Mouse (Mus musculus) neural tube, embryonic 12.5 days (tissue): ENCODE results near the gene Elmo1. TPM values are rescaled to one million over a fixed set of nuclear protein-coding genes. Genes with fewer than 3 reads are reported as not detected.
A peak's percentile ranks its signal among the peaks of the same experiment; 100 is the strongest.

Source experiments
- ATAC-seq: fragments of 200-750 bp; cut with Nextera tagmentation; 2 replicates; pipeline ENCODE4 v1.8.0; 2017; ENCODE audit warnings: low read depth, mild to moderate bottlenecking, moderate TSS enrichment, moderate library complexity; ENCODE audit not compliant: low FRiP score
- H3K27ac ChIP-seq: fragments of 300-500 bp; sonication (generic); 2 replicates; pipeline ENCODE4 v1.5.1; 2016
- H3K27me3 ChIP-seq: fragments of 300-500 bp; sonication (generic); replicated peaks from 2 replicates; pipeline ENCODE4 v1.6.1; 2016; ENCODE audit warnings: mild to moderate bottlenecking
- H3K36me3 ChIP-seq: fragments of 300-500 bp; sonication (generic); 2 replicates; pipeline ENCODE4 v1.6.1; 2016; ENCODE audit warnings: mild to moderate bottlenecking
- H3K4me1 ChIP-seq: fragments of 300-500 bp; sonication (generic); 2 replicates; pipeline ENCODE4 v1.6.1; 2016
- H3K4me2 ChIP-seq: fragments of 300-500 bp; sonication (generic); replicated peaks from 2 replicates; pipeline ENCODE4 v1.6.1; 2016; ENCODE audit warnings: mild to moderate bottlenecking
- H3K4me3 ChIP-seq: fragments of 300-500 bp; sonication (generic); 2 replicates; pipeline ENCODE4 v1.5.1; 2016
- H3K9ac ChIP-seq: fragments of 300-500 bp; sonication (generic); 2 replicates; pipeline ENCODE4 v1.6.1; 2016; ENCODE audit warnings: mild to moderate bottlenecking
- H3K9me3 ChIP-seq: fragments of 300-500 bp; sonication (generic); 2 replicates; pipeline ENCODE4 v1.6.1; 2016; ENCODE audit warnings: mild to moderate bottlenecking
- WGBS: fragments of 180-500 bp; shearing (Covaris S2); methylation state at CpG from one replicate; pipeline ENCODE4 v1.1.7; 2016; 5-methylcytosine and 5-hydroxymethylcytosine counted together
- polyA plus RNA-seq: library from polyadenylated mRNA; unstranded; fragments of >200 nt; fragmentation: Nextera tagmentation; extraction: Ambion mirVana; gene quantifications from 2 replicates; pipeline ENCODE4 v1.2.1, GENCODE M21; 2016

The Elmo1 gene
- polyA plus RNA-seq, 1 experiment from 2014 or later: 39.5 TPM

DNA sequence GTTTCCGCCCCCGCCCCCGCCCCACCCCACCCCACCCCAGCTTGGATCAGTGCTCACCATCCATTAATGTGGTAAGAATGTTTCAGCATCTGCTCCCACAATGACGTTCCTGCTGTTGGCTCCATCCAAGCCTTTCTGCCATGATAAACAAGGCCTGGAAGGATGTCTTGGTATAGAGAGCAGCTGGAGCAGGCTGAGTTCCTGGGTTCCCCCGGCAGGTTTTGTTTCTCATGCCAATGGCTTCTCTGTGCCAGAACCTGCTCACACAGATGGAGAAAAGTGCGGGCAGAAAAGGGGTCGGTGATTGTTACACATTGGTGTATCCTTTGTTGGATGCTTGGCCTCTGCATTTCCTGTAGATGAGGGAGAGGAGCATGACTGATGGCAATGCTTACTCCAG lies 240.6 kb downstream of the Elmo1 start:
- no peaks in the 10 kb centered on the region for H3K4me1 ChIP-seq
- no peak overlapping the region for H3K9ac ChIP-seq
- H3K36me3 ChIP-seq: no peaks in the 10 kb centered on the region
- no peaks in the 10 kb centered on the region for H3K9me3 ChIP-seq
- H3K4me3 ChIP-seq: no peak overlapping the region
- no peak for ATAC-seq
- WGBS: 90% methylated on average over 7 of the region's 7 CpGs
- no peak overlapping the region for H3K4me2 ChIP-seq
- no peak overlapping the region for H3K27ac ChIP-seq
- no peaks in the 10 kb centered on the region for H3K27me3 ChIP-seq

DNA sequence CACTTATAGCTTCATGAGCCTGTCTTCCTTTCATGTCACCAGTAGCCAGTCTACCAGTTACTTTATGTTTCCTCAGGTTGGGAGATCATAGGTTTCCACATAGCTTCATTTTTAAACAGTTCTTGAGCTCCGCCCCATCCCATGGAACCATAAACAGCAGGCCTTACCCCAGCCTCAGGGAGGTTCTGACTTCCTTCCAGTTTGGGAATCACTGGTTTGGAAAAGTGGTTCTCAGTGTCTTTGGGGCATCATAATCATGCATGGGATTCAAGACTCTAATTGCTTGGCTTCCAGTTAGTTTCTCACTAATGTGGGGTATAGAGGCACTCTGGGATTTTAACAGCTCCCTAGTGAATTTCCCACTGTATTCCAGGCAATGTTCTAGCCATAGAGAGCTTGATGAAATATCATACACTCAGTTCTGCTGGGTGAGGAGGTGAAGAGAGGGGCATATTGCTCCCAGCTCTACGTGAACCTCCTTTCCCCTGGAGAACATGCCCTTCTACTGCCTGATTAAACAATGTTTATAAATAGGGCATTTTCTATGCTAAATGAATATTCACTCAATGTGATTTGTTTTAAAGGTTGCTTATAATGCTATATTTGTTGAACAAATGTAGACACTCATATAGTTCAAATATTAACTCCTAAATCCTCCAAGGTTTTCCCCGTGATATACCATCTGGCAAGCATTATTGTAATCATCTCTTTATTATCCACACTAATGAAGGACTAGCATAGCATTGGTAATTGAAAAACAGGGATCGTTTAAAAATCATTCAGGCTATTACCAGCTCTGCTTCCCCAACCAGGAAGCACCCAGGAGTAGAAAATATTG lies 244.9 kb downstream of the Elmo1 start:
- no peak overlapping the region for H3K27ac ChIP-seq
- H3K27me3 ChIP-seq: no peaks in the 10 kb centered on the region
- ATAC-seq: peak; percentile 75
- H3K9ac ChIP-seq: no peak overlapping the region
- no peak overlapping the region for H3K4me3 ChIP-seq
- H3K9me3 ChIP-seq: no peaks in the 10 kb centered on the region
- no peaks in the 10 kb centered on the region for H3K4me1 ChIP-seq
- H3K4me2 ChIP-seq: no peak overlapping the region
- H3K36me3 ChIP-seq: no peaks in the 10 kb centered on the region
- 65% methylated on average over 4 of the region's 4 CpGs for WGBS

DNA sequence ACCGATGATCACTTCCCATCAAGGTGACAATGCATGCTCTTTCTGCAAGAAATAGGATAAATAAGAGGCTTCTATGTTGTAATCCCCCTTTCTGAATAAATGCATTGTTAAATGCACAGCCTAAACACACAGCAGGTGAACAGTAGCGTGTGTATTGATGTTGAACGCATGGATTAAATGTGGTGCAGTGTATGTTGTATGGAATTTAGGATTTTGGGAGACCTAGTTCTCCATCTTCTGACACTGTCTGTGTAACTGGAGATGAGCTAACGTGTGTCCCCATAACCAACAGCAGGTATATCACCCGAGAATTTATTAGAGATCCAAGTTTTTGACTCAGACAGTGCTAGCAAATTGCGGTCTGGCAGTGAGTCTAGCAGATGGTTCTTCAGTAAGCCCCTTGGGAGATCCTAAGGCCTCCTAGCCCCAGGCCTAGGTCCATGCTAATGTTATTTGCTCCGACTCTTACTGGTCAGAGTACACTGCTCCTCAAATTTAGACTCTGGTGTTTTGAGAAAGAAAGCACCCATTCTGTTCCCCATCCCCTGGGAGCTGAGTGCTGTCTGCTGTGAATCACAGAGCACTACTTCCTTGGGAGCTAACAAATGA lies 245.6 kb downstream of the Elmo1 start:
- no peak overlapping the region for H3K4me2 ChIP-seq
- H3K27me3 ChIP-seq: no peaks in the 10 kb centered on the region
- ATAC-seq: peak; percentile 58
- no peaks in the 10 kb centered on the region for H3K36me3 ChIP-seq
- H3K27ac ChIP-seq: no peak overlapping the region
- no peaks in the 10 kb centered on the region for H3K4me1 ChIP-seq
- no peak overlapping the region for H3K4me3 ChIP-seq
- no peak overlapping the region for H3K9ac ChIP-seq
- no peaks in the 10 kb centered on the region for H3K9me3 ChIP-seq
- 73% methylated on average over 7 of the region's 7 CpGs for WGBS

DNA sequence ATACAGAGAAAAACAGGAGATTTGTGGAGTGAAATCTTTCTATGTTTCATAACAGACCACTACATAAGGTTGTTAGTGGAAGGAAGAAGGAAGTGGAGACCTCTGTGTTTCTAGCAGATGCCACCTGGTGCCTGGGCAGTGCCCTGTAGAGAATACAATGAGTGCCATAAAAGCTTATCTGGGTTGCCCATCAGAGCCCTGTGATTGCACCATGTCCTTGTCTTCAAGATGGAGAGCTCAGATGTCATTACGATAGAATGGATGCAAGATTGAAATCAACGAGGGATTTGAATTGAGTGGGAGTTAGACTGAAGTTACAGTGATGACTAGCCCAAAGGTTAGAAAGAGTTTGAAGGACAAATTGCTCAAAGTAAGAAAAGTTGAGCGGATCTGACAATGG lies 252.5 kb downstream of the Elmo1 start:
- H3K9me3 ChIP-seq: no peaks in the 10 kb centered on the region
- no peak for ATAC-seq
- H3K4me2 ChIP-seq: no peak overlapping the region
- H3K9ac ChIP-seq: no peak overlapping the region
- no peaks in the 10 kb centered on the region for H3K36me3 ChIP-seq
- no peak overlapping the region for H3K27ac ChIP-seq
- no peaks in the 10 kb centered on the region for H3K4me1 ChIP-seq
- 93% methylated on average over 3 of the region's 3 CpGs for WGBS
- H3K27me3 ChIP-seq: no peaks in the 10 kb centered on the region
- H3K4me3 ChIP-seq: no peak overlapping the region

DNA sequence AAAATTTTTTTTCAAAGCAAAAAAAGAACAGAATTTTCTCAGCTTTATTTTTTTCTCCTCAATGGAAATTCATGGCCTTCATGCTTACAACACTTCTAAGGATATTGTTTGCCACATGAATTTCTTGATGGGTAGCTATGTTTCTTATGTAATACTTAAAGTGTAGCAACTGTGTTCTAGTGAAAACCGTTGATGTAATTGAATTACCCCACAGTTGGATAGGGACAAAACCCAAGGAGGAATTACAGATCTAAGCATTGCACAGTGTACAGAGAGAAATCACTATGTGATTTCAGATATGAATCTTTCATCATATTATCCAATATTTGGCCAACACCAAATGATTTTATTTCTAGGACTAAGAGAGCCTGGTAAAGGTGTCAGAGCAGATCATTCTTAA lies 259.4 kb downstream of the Elmo1 start:
- no peak overlapping the region for H3K4me2 ChIP-seq
- H3K9ac ChIP-seq: no peak overlapping the region
- ATAC-seq: no peak
- no peaks in the 10 kb centered on the region for H3K27me3 ChIP-seq
- no peaks in the 10 kb centered on the region for H3K9me3 ChIP-seq
- no peaks in the 10 kb centered on the region for H3K36me3 ChIP-seq
- no peaks in the 10 kb centered on the region; the same call in 1 of the 2 replicates for H3K4me1 ChIP-seq
- no peak overlapping the region for H3K4me3 ChIP-seq
- WGBS: 80% methylated on average over 1 of the region's 1 CpGs
- no peak overlapping the region for H3K27ac ChIP-seq

DNA sequence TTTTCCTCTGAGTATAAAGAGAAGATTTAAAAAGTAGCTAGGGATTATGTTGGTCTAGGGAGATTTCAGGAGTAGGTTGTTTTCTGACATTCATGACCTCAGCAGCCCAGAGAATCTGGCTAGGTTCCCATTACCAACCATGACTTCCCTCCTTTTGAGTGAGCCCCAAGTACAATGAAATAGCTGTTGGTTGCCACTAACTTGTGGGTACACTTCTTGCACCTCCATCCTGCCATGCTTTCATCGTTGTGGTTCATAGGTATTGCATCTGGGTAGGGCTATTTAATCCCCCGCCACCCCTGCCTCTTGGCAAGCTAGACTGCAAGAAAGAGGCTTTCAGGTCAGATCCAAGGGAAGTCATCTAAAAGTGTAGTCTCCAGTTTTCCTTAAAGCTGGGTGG lies 262.2 kb downstream of the Elmo1 start:
- Histone ChIP-seq H3K36me3 (no peaks in the 10 kb centered on the region), H3K27ac (no peak overlapping the region), H3K4me3 (no peak overlapping the region), H3K9ac (no peak overlapping the region), H3K9me3 (no peaks in the 10 kb centered on the region), H3K4me2 (no peak overlapping the region), H3K27me3 (no peaks in the 10 kb centered on the region), H3K4me1 (no peaks in the 10 kb centered on the region; the same call in 1 of the 2 replicates)
- WGBS: 95% methylated on average over 2 of the region's 2 CpGs
- no peak for ATAC-seq

DNA sequence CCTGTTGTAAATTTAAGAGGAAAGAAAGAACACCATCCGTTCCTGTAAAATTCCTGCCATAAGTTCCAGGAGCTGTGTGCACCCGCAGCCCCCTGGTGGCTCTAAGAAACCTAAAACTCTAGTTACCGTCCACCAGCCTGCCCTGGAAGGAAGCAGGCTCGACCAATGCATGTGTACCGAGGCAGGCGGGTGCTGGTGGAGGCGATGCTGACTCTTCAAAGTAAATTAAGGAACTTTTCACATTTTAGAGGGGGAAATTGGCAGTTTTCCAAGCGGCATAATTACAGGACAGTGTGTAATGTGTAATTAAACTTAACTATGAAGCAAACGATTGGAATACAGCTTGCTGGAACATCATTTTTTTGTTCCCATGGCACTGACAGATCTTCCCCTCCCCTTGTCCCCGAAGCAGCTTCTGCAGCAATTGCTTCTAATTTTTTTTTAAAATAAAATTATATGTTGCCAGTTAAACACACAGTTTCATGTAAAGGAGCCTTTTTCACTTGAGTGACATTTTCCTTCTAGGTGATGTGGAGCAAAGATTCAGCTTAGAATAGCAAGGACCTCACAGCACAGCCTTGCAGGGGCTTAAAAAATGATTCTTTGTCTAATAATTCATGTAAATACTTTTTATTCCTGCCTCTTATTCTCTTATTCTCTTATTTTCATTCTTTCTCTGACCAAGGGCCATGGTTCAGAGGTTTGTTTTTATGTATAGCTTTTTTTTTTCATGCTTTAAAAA lies 263.6 kb downstream of the Elmo1 start:
- no peak overlapping the region for H3K9ac ChIP-seq
- ATAC-seq: peak; percentile 62; the same call in 1 of the 2 replicates
- H3K27me3 ChIP-seq: no peaks in the 10 kb centered on the region
- no peaks in the 10 kb centered on the region; the same call in 1 of the 2 replicates for H3K4me1 ChIP-seq
- H3K4me3 ChIP-seq: no peak overlapping the region
- H3K4me2 ChIP-seq: no peak overlapping the region
- no peaks in the 10 kb centered on the region for H3K36me3 ChIP-seq
- 43% methylated on average over 10 of the region's 10 CpGs for WGBS
- no peak overlapping the region for H3K27ac ChIP-seq
- H3K9me3 ChIP-seq: no peaks in the 10 kb centered on the region

DNA sequence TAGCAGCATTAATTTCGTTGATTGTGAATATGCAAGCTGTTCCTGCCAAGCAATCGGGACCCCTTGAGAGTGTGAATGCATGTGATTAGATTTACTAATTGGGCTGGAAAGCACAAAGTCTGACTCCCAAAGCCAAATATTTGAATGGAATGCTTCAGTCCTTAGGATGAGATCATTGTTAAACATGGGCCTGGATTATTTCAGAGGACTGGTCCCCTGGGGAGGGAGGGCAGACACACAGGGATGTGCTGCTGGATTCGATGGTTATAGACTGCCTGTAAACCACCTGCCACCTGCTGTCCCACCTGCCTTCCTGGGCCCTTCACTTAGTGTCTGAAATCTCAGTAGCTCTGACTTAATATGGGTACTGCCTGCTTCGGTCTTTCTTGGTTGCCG lies 264.2 kb downstream of the Elmo1 start:
- Histone ChIP-seq H3K27ac (no peak overlapping the region), H3K4me3 (no peak overlapping the region), H3K4me2 (no peak overlapping the region), H3K4me1 (no peaks in the 10 kb centered on the region; the same call in 1 of the 2 replicates), H3K36me3 (no peaks in the 10 kb centered on the region), H3K27me3 (no peaks in the 10 kb centered on the region), H3K9ac (no peak overlapping the region), H3K9me3 (no peaks in the 10 kb centered on the region)
- peak; percentile 80; the same call in 1 of the 2 replicates for ATAC-seq
- 62% methylated on average over 5 of the region's 5 CpGs for WGBS

DNA sequence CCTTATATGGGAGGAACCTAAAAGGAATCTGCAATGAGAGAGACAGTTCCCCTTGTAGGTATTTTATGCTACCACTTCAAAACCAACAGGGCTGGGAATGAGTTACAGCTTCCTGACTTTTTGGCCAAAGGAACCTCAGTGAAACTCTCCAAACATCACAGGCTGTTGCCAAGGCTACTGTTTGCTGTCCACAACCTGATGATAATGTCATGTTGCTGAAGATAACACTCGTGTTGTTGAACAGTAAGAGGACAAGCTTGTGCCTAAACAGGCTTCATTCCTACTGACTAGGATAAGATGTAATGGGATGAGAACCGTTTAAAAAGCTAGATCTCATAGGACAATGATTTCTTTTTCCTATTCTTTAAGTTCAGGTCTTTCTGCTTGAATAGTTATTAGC lies 272.1 kb downstream of the Elmo1 start:
- H3K4me1 ChIP-seq: no peaks in the 10 kb centered on the region
- H3K9me3 ChIP-seq: no peaks in the 10 kb centered on the region
- H3K36me3 ChIP-seq: no peaks in the 10 kb centered on the region
- no peak overlapping the region for H3K4me3 ChIP-seq
- H3K27me3 ChIP-seq: no peaks in the 10 kb centered on the region
- no peak overlapping the region for H3K4me2 ChIP-seq
- H3K27ac ChIP-seq: no peak overlapping the region
- no peak overlapping the region for H3K9ac ChIP-seq
- no peak for ATAC-seq
- 89% methylated on average over 2 of the region's 2 CpGs for WGBS

DNA sequence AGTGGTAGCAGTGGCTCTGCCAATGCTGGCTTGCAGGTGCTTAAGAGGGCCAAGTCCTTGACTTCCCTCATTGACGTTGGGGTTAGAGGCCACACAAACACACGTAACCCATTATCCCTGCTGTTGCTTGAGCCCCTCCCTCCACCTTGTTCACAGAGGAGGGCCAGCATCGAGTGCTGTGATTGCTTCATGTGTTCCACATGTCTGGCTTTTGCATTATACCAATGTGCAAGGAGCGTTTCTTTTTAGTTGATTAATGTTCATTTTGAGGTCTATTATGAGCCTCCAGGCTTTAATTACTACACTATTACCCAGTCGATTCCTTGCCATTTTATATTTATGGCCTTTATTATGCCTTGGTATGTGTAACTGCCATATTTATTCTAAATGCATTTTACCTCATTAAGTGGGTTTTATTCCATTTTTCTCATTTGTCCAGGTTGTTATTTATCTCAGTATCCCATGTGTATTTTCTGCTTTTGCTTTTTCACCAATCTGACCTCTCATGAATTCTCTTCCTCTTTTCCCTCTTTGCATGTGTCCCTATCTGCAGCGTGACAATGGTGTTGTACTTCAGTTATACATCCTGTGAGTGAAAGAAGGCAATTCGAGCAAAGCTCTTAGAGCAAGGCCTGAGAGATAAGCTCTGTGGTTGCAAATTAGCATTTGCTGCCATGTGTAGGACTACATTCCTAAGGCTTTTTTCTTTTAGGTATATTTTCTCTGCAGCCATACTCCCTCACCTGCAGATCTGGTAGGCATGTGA lies 275.6 kb downstream of the Elmo1 start:
- Histone ChIP-seq H3K36me3 (no peaks in the 10 kb centered on the region), H3K27ac (no peak overlapping the region; the same call in 1 of the 2 replicates)
- ATAC-seq: 0 out of 2 replicates have a peak, but pooled peaks have one; percentile 39

DNA sequence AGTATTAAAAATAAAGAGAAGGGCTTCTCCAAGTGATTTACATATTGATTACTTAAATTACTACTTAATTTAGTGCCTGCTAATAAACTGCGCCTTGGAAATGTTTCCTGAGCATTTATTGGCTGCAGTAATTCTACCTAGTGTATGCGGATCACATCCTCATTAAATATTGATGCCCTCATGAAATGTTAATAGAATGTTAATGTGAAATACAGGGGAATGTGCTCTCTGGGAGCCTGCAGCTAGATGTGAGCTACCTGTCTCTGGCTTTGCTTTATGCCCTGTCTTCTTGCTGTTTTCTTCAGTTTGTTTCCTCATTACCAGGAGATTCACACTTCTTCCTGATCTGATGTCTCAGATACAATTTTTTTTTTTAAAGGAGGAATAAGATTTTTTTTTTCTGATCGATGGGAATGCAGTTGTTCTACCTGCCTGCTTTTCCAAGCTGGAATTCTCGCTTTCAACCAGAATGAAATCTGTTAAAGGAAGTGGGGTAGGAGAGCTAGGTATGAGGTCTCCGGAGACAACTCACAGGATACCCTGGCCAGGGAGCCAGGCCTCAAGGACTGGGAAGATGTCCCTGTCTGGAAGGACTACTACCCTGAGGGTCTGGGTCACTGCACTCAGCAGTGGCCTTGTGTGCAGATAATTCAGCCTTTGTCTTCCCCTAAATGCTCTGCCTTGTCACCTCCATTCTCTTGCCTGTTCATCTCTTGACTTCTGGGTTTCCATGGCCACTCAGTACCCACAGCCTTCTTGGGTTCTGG lies 279.8 kb downstream of the Elmo1 start:
- H3K4me3 ChIP-seq: no peak overlapping the region
- peak overlapping the region; percentile 54; the same call in 1 of the 2 replicates for H3K27ac ChIP-seq
- 74% methylated on average over 5 of the region's 5 CpGs for WGBS
- no peak overlapping the region for H3K9ac ChIP-seq
- H3K36me3 ChIP-seq: no peaks in the 10 kb centered on the region
- no peak overlapping the region for H3K4me2 ChIP-seq
- H3K27me3 ChIP-seq: no peaks in the 10 kb centered on the region
- peak; percentile 65; the same call in 1 of the 2 replicates for ATAC-seq
- no peaks in the 10 kb centered on the region for H3K4me1 ChIP-seq
- H3K9me3 ChIP-seq: no peaks in the 10 kb centered on the region

More for the DNA sequence above, 275.6 kb downstream of the Elmo1 start:
- H3K4me3 ChIP-seq: no peak overlapping the region
- no peaks in the 10 kb centered on the region for H3K9me3 ChIP-seq
- WGBS: 47% methylated on average over 7 of the region's 7 CpGs
- H3K9ac ChIP-seq: no peak overlapping the region
- H3K4me1 ChIP-seq: no peaks in the 10 kb centered on the region
- no peak overlapping the region for H3K4me2 ChIP-seq
- no peaks in the 10 kb centered on the region for H3K27me3 ChIP-seq
